ENCODE assay signal across 24 mouse cellular contexts in genomic region chr7:81849214-81849613, GRCm38 (mm10). TPM values are rescaled to one million over a fixed set of nuclear protein-coding genes. Genes with fewer than 3 reads are reported as not detected.
DNase-seq lines count a peak whose midpoint lies in the region; ATAC-seq and TF ChIP-seq lines count a peak whose summit lies in the region.
"Had no signal": no experiment of that assay in that cellular context is flagged by ENCODE, and none has a peak within 500 bp of the region (broad histone marks: within the 10 kb centered on the region; RNA-seq: fewer than 3 reads in every experiment).

No protein-coding gene starts in this region.

- WGBS in spleen, adult 2 months, result 29% methylated on average over 5 of the region's 5 CpGs
- WGBS in hindbrain, embryonic 16.5 days, result 91% methylated on average over 5 of the region's 5 CpGs
- 88% methylated on average over 5 of the region's 5 CpGs for WGBS in kidney, adult 2 months

- H3K27me3 ChIP-seq in spleen, adult 2 months (ENCODE audit: control insufficient read depth, insufficient read depth, low read length), result no peaks in the 10 kb centered on the region
- no peaks in the 10 kb centered on the region for H3K27me3 ChIP-seq in hindbrain, embryonic 16.5 days (replicated peaks; ENCODE audit: control insufficient read depth, insufficient read depth, low read length)
- no peaks in the 10 kb centered on the region for H3K27me3 ChIP-seq in kidney, adult 2 months (replicated peaks; ENCODE audit: control insufficient read depth, insufficient read depth, low read length)
- H3K27me3 ChIP-seq: midbrain, embryonic 13.5 days had no signal

- no peak for DNase-seq in spleen, adult 2 months (ENCODE audit: low read depth in 1 of 2, low spot score in 2 of 2)
- DNase-seq in spleen, postnatal 4 days (ENCODE audit: low spot score in 2 of 2), result no peak
- DNase-seq in urinary bladder, postnatal 36 days (ENCODE audit: low spot score in 2 of 2), result no peak
- no peak for DNase-seq in kidney, adult 2 months
- DNase-seq: adrenal gland, adult 2 months; cerebellum, adult 2 months; heart, postnatal 4 days; kidney, adult 9 months; kidney, postnatal 4 days; lung, postnatal 14 days; right cerebral cortex, adult 18-20 months had no signal

- ATAC-seq in megakaryocyte, adult 5-6 weeks (ENCODE audit: poor library complexity, severe bottlenecking), result peak; percentile 93
- no peak for ATAC-seq in hindbrain, embryonic 16.5 days
- ATAC-seq: forebrain, embryonic 14.5 days; midbrain, embryonic 13.5 days had no signal

- no peak for TF ChIP-seq POLR2A in spleen, adult 2 months (IDR thresholded peaks at IDR 0.05; ENCODE audit: low read depth, low read length)
- TF ChIP-seq POLR2A in kidney, adult 2 months (IDR thresholded peaks at IDR 0.05; ENCODE audit: low read depth, low read length), result no peak

- H3K9me3 ChIP-seq in hindbrain, embryonic 16.5 days (ENCODE audit: control insufficient read depth, low read length), result no peaks in the 10 kb centered on the region
- H3K9me3 ChIP-seq: midbrain, embryonic 13.5 days had no signal

- H3K9ac ChIP-seq in hindbrain, embryonic 16.5 days (ENCODE audit: low read depth, low read length), result no peak overlapping the region
- H3K9ac ChIP-seq: midbrain, embryonic 13.5 days had no signal

- TF ChIP-seq CTCF in spleen, adult 2 months (IDR thresholded peaks at IDR 0.05; ENCODE audit: extremely low read depth, insufficient read depth, insufficient read length, insufficient replicate concordance), result no peak
- TF ChIP-seq CTCF in kidney, adult 2 months (conservative IDR thresholded peaks at IDR 0.05; ENCODE audit: insufficient read depth, insufficient read length, low read depth, low read length), result no peak

- peaks cover 16% of the 10 kb centered on the region; the same call in 1 of the 2 replicates for H3K4me1 ChIP-seq in spleen, adult 2 months (ENCODE audit: control insufficient read depth, insufficient read depth, insufficient read length)
- H3K4me1 ChIP-seq in brown adipose tissue, adult 24 weeks (ENCODE audit: control insufficient read depth, insufficient read depth, insufficient read length, low read length), result peaks cover 9% of the 10 kb centered on the region; the same call in 1 of the 2 replicates
- H3K4me1 ChIP-seq in hindbrain, embryonic 16.5 days (ENCODE audit: control insufficient read depth, insufficient read depth, low read depth, low read length), result no peaks in the 10 kb centered on the region
- peaks cover 3% of the 10 kb centered on the region; the same call in 1 of the 2 replicates for H3K4me1 ChIP-seq in kidney, adult 2 months (ENCODE audit: control insufficient read depth, insufficient read depth, low read length)
- H3K4me1 ChIP-seq: midbrain, embryonic 13.5 days had no signal

- no peaks in the 10 kb centered on the region for H3K36me3 ChIP-seq in spleen, adult 2 months (ENCODE audit: control insufficient read depth, insufficient read depth, low read length)
- H3K36me3 ChIP-seq in hindbrain, embryonic 16.5 days (ENCODE audit: control insufficient read depth, insufficient read depth, low read length), result no peaks in the 10 kb centered on the region
- H3K36me3 ChIP-seq in kidney, adult 2 months (ENCODE audit: control insufficient read depth, insufficient read depth, low read length), result no peaks in the 10 kb centered on the region
- H3K36me3 ChIP-seq: midbrain, embryonic 13.5 days had no signal

- peak overlapping the region; percentile 73 for H3K27ac ChIP-seq in spleen, adult 2 months (ENCODE audit: insufficient read depth, low read length)
- H3K27ac ChIP-seq in brown adipose tissue, adult 24 weeks (replicated peaks; ENCODE audit: low read depth, low read length), result peak overlapping the region; percentile 62
- no peak overlapping the region for H3K27ac ChIP-seq in hindbrain, embryonic 16.5 days (ENCODE audit: low read depth, low read length)
- no peak overlapping the region for H3K27ac ChIP-seq in kidney, adult 2 months (ENCODE audit: insufficient read depth, low read depth, low read length)
- H3K27ac ChIP-seq: midbrain, embryonic 13.5 days had no signal

- no peak overlapping the region for H3K4me2 ChIP-seq in hindbrain, embryonic 16.5 days (ENCODE audit: low read length)
- H3K4me2 ChIP-seq: midbrain, embryonic 13.5 days had no signal

- no peak overlapping the region for H3K4me3 ChIP-seq in spleen, adult 2 months (ENCODE audit: extremely low read depth, insufficient read depth, insufficient read length)
- no peak overlapping the region for H3K4me3 ChIP-seq in brown adipose tissue, adult 24 weeks (ENCODE audit: insufficient read depth, low read depth, low read length)
- H3K4me3 ChIP-seq in hindbrain, embryonic 16.5 days (ENCODE audit: low read length), result no peak overlapping the region
- H3K4me3 ChIP-seq in kidney, adult 2 months (ENCODE audit: insufficient read depth, low read depth, low read length), result no peak overlapping the region
- H3K4me3 ChIP-seq: erythroblast, embryonic 14.5 days; midbrain, embryonic 13.5 days had no signal

RNA-seq across cellular contexts. Expression of gene Gm10160, which starts 6.4 kb away (rescaled TPM):
- polyA plus RNA-seq in spleen, adult 2 months (2012; rRNA removed), result not detected in 2 replicates
- not detected in 2 replicates for polyA plus RNA-seq in brown adipose tissue, adult 24 weeks (2012; ENCODE audit: insufficient read depth, insufficient read length, missing spikeins)
- total RNA-seq in megakaryocyte, adult 5-6 weeks (2015), result not detected in 2 replicates
- total RNA-seq in megakaryocyte, adult 5-6 weeks (2017), result not detected in 2 replicates
- polyA plus RNA-seq in hindbrain, embryonic 16.5 days (2015; fragmentation: Nextera tagmentation; extraction: Ambion mirVana), result not detected in 2 replicates
- not detected in 2 replicates for polyA plus RNA-seq in kidney, adult 2 months (2012; rRNA removed)
- total RNA-seq: adrenal gland, adult 2 months; heart, postnatal 4 days; layer of hippocampus, postnatal 10 days; left cerebral cortex, postnatal 14 days had no signal
- polyA plus RNA-seq: adrenal gland, adult 2 months; cerebellum, adult 2 months; embryonic facial prominence, embryonic 11.5 days; erythroblast, embryonic 14.5 days; forebrain, embryonic 14.5 days; gonadal fat pad, adult 2 months; heart, embryonic 14.5 days; limb, embryonic 14.5 days; midbrain, embryonic 13.5 days; testis, adult 2 months had no signal

RNA-seq across cellular contexts. Expression of gene Tm6sf1, which starts 9.6 kb away (rescaled TPM):
- polyA plus RNA-seq in spleen, adult 2 months (2012; rRNA removed), result 115 and 141 TPM in 2 replicates
- polyA plus RNA-seq in brown adipose tissue, adult 24 weeks (2012; ENCODE audit: insufficient read depth, insufficient read length, missing spikeins), result 21.2 and 24.4 TPM in 2 replicates
- total RNA-seq in megakaryocyte, adult 5-6 weeks (2015), result 228 and 275 TPM in 2 replicates
- total RNA-seq in megakaryocyte, adult 5-6 weeks (2017), result 275 and 308 TPM in 2 replicates
- polyA plus RNA-seq in hindbrain, embryonic 16.5 days (2015; fragmentation: Nextera tagmentation; extraction: Ambion mirVana), result 9.0 and 13.0 TPM in 2 replicates
- 16.8 and 17.0 TPM in 2 replicates for polyA plus RNA-seq in kidney, adult 2 months (2012; rRNA removed)

RNA-seq across cellular contexts. Expression of gene Btbd1, which starts 20.0 kb away (rescaled TPM):
- polyA plus RNA-seq in spleen, adult 2 months (2012; rRNA removed), result 12.4 and 18.7 TPM in 2 replicates
- polyA plus RNA-seq in brown adipose tissue, adult 24 weeks (2012; ENCODE audit: insufficient read depth, insufficient read length, missing spikeins), result 193 and 285 TPM in 2 replicates
- total RNA-seq in megakaryocyte, adult 5-6 weeks (2015), result 49.7 and 59.4 TPM in 2 replicates
- total RNA-seq in megakaryocyte, adult 5-6 weeks (2017), result 110 and 111 TPM in 2 replicates
- polyA plus RNA-seq in hindbrain, embryonic 16.5 days (2015; fragmentation: Nextera tagmentation; extraction: Ambion mirVana), result 80.6 and 91.0 TPM in 2 replicates
- 24.3 and 28.1 TPM in 2 replicates for polyA plus RNA-seq in kidney, adult 2 months (2012; rRNA removed)

RNA-seq across cellular contexts. Expression of gene 3110040N11Rik, which starts 59.9 kb away (rescaled TPM):
- 14.0 and 16.9 TPM in 2 replicates for polyA plus RNA-seq in spleen, adult 2 months (2012; rRNA removed)
- polyA plus RNA-seq in brown adipose tissue, adult 24 weeks (2012; ENCODE audit: insufficient read depth, insufficient read length, missing spikeins), result 26.6 and 31.2 TPM in 2 replicates
- total RNA-seq in megakaryocyte, adult 5-6 weeks (2015), result 15.4 and 26.5 TPM in 2 replicates
- 34.6 and 53.8 TPM in 2 replicates for total RNA-seq in megakaryocyte, adult 5-6 weeks (2017)
- polyA plus RNA-seq in hindbrain, embryonic 16.5 days (2015; fragmentation: Nextera tagmentation; extraction: Ambion mirVana), result 48.8 and 50.3 TPM in 2 replicates
- 36.8 and 40.3 TPM in 2 replicates for polyA plus RNA-seq in kidney, adult 2 months (2012; rRNA removed)

Comparison
In these comparisons a context has a peak if more than half of its experiments do, and no peak if none do; other contexts are left out.
1. H3K27ac ChIP-seq: peak in spleen, adult 2 months (single experiment) and brown adipose tissue, adult 24 weeks (single experiment); none in hindbrain, embryonic 16.5 days (single experiment) and kidney, adult 2 months (single experiment).